Mouse (Mus musculus) thymus, postnatal 4 days (tissue): ENCODE measurements around the gene H2-T23.
"Not testable (repeated sequence)": the region's sequence is repeated elsewhere in the genome, so short reads cannot be mapped to it uniquely, and the experiment has no call there.

Source experiments
- DNase-seq: peaks from one replicate; pipeline ENCODE4 v3.0.0; 2021

H2-T23 gene

DNA sequence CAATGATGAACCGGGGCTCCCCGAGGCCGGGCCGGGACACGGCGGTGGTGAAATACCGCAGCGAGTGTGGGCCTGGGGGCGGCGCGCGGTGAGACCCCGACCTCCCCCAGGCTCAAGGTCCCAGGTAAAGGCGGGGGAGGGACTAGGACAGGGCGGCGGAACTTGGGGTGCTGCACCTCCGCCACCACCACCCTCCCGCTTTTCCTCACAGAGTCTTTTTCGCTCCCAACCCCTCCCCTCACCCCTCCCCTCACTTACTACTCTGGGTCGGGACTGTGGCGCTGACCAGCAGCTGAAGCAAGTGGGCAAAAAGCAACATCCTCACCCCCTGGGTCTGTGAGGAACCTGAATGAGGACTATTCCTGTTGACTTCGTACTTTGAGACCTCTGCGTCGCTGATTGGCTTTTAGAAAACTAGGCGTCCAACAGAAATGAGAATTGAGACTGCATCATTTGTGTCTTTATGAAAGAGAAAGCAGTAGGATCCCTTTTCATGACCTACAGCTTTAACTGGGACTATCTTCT is at the start of gene H2-T23:
Gene H2-T23 (minus strand): TSS at position 505 of the 525 bp plus-strand sequence.
- DNase-seq, result peak; percentile 71

DNA sequence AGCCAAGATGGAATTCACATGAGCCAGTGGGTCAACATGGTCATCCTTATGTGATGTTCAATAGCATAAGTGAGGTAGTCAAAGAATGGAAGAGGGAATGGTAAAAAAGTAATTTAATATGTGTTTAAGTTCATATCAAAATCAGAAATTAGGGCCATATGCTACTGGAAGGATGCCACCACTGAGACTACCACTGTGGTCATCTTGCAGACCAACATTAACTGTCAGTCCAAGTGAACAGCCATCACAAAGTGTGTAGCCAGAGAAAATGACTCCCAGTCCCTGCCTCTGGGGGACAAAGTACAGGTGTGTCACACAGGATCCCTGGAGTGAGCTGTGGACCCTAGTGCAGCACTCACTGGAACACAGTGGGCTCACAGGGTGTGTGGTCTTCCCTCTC is 49.2 kb upstream of the H2-T23 start:
- DNase-seq, result not testable (repeated sequence)

DNA sequence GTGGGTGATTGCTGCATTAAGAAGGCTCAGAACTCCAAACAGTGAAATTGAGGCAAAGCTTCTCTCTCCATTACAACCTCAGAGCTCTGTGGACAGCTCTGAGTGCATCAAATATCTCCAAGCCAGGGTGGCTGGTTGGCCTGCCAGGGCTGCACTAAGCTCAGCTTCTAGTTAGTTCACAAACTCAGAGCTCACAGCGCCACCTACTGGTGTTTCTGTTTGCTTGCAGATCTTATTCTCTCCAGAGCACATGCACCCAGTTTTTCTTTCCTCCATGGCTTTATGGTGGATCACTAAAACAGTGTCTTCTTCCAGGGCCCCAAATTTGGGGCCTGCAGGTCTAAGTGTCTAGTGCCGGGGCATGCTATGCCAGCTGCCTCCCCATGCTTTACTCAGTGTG is 28.2 kb upstream of the H2-T23 start:
- peak; percentile 99 for DNase-seq

DNA sequence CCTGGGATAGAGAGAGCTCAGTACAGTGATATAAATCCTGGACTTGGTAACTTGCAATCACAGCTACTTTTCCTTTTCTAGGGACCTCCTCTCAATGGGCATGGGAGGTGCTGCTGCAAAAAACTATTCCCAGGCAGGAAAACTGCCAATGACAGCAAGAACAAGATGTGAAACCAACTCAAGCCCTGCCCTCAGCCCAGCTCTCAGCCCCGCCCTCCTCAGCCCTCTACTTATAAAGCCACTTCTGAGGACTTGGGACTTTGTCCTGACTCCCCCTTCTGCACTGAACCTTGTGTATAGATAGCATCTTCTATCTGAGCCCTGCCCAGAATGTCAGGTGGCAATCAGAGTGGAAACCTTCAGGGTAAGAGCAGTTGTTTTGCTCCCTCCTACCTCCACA is 25.7 kb upstream of the H2-T23 start, which contains the start of gene Gm11127:
Gene Gm11127 (minus strand): TSS at position 10 of the 400 bp plus-strand sequence.
- peak; percentile 4 for DNase-seq

DNA sequence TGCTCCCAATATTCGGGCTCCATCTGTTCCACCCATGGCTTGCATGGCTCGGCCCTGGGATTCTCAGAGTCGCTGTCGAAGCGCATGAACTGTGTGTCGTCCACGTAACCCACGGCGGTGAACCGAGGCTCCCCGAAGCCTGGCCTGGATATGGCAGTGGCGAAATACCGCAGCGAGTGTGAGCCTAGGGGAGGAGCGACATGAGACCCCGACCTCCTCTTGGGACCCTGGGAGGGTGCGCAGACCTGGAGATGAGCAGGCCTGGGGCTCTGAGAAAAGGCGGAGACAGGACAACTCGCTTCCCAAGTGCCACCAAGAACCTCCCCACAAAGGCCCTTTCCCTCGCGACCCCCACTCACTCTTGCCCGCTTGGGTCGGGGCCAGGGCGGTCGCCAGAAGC is 25.3 kb upstream of the H2-T23 start:
- peak; percentile 4 for DNase-seq

DNA sequence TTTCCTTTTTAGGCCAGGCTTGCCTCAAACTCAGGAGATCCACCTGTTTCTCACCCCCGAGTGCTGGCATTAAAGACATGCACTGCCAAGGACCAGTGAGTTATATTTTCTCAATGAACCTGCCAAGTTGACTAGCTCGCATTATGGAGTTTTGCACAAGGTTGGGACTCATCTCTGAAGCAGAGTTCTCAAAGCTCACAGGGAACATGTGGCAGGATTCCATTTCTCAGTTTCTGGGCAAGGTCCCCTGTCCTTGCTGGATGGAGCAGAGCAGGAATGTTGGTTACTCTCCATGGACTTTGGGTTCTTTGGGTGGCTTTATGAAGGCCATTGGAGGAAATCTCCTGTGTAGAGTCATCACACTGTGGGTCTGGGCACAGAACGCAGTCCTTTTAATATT is 10.6 kb upstream of the H2-T23 start:
- DNase-seq, result no peak

DNA sequence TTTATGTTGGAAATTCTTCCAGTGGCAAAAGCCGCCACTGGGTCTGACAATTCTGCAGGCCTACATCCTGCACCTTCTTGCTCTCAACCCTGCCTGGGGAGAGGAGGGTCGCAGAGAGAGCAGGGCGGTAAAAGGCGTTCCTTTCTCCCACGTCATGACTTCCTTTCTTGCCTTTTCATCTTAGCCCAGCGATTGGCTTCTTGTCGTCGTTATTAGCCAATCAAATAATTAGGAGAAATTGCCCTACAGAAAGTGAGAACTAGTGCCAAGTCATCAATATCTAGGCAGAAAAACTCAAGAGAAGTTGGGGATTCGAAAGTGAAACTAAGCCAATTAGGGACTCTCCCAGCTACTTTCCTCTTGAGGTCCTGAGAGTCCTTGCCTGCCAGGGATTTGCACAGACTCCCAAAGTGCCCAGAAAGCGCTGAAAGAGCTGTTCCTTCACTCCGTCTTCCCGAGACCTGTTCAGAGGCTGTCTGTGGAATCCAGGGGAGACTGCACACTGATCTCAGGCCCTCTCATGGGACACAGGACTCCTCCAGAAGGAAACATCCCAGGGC is 10.0 kb upstream of the H2-T23 start, which contains the start of the genes H2-T22 and Gm6034:
Gene H2-T22 (minus strand): TSS at position 138 of the 560 bp plus-strand sequence.
Gene Gm6034 (plus strand): TSS at position 352 of the 560 bp plus-strand sequence.
- peak; percentile 74 for DNase-seq

DNA sequence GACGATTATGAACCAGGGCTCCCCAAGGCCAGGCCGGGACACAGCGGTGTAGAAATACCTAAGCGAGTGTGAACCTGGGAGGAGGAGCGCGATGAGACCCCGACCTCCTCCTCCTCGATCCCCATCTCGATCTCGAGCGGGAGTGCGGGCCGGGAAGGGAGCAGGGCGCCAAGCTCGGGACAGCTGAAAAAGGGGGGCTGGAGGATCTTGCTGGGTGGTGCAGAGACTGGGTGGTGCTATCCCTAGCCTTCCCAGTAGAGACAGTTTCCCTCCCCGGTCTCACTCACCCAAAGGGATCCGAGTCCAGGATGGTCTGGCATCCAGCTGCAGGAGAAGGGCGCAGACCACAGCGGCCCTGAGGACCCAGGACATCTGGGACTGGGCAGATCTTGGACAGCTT is 9.4 kb upstream of the H2-T23 start:
- peak; percentile 56 for DNase-seq

DNA sequence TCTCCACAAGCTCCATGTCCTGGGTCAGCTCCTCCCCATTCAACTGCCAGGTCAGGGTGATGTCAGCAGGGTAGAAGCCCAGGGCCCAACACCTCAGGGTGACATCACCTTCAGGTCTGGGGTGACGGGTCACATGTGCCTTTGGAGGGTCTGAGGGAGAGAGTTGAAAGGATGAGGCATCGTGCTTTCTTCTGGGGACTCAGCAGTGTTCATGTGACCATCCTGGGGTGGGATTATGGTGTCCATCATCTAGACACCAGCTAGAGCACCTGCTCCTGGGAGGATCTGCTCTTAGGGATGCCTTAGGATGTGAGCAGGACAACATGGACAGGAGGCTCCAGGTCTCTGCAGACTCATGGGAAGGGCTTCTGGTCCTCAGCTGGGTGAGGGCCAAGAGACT is 7.9 kb upstream of the H2-T23 start:
- not testable (repeated sequence) for DNase-seq

DNA sequence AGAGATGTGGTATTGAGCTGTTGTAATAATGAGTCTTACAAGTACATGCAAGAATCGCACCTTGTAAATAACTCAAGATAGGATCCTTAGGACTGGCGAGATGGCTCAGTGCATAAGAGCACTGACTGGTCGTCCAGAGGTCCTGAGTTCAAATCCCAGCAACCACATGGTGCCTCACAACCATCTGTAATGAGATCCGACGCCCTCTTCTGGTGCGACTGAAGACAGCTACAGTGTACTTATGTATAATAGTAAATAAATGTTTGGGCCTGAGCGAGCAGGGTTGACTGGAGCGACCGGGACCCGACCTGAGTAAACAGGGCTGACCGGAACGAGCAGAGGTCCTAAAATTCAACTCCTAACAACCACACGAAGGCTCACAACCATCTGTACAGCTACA is 3.5 kb upstream of the H2-T23 start:
- DNase-seq, result peak; percentile 62

DNA sequence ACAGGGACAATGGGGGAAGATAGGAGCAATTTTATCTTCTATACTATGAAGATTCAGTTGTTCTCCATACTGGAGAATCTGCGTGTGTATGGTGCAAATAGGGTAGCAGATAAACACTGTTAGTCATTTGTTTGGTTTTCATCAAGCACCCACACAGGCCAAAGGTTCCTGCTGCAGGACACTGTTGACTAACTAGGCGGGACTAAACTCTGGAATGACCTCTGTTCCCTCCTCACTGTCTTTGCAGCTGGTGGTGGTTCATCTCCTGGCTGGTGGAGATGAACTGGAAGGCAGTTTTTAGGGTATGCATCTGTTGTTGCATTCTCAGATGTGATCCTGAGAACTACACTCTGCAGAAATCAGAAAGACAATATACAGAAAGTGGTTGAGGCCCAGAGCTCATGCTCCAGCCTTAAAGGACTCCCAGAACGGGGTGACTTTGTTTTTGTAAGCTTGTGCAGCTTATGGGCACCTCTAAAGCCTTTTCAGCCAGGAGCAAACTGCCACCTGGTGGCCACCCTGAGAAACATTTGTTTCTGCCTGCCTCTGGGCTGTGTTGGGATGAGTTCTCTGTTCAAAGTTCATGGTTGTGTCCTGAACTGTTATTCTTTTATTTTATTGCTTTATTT is 2.5 kb upstream of the H2-T23 start:
- peak; percentile 86 for DNase-seq

DNA sequence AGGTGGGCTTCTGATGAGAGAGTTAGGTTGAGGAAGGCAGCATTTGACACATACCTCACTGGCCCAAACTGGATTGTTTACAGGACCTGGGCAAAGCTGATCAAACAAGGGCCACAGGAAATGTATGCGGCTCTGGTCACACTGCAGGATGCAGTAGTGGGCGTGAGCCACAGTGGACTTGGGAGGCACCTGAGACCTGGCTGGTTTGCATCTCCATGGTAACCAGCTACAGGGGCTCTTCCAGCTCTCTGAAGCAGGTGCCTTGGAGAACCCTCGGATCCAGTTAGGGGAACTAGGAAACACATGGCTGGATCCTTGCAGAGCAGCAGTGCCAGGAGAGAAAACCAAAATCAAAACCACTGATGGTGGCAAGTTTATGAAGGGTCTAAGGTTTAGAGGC is 1.9 kb upstream of the H2-T23 start:
- not testable (repeated sequence) for DNase-seq

DNA sequence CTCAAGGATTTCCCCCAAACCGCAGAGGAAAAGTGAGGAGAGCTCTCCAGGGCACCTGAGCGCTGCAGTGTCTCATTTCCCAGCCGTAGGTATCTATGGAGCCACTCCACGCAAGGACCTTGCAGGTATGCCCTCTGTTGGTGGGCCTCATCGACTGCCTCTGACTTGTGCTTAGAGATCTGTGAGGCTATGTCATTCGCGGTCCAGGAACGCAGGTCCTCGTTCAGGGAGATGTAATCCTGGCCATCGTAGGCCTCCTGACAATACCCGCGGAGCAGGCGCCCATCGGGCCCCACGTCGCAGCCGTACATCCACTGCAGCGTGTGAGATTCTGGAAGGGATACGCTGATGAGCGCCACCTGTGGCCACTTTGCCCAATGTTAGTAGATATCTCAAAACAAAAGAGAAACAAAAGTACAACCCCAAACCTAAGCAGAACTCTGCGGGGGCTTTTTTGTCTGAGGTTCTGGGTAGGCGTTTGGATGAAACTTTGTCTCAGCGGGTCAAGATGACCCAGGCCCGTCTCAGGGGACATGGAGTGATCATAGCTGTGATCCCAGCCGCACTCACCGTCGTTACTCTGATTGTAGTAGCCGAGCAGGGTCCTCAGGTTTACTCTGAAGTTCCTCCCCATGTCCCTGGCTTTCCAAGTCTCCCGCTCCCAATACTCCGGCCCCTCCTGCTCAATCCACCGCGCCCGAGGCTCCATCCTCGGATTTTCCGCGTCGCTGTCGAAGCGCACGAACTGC is 898 bp downstream of the H2-T23 start:
- peak; percentile 74 for DNase-seq

DNA sequence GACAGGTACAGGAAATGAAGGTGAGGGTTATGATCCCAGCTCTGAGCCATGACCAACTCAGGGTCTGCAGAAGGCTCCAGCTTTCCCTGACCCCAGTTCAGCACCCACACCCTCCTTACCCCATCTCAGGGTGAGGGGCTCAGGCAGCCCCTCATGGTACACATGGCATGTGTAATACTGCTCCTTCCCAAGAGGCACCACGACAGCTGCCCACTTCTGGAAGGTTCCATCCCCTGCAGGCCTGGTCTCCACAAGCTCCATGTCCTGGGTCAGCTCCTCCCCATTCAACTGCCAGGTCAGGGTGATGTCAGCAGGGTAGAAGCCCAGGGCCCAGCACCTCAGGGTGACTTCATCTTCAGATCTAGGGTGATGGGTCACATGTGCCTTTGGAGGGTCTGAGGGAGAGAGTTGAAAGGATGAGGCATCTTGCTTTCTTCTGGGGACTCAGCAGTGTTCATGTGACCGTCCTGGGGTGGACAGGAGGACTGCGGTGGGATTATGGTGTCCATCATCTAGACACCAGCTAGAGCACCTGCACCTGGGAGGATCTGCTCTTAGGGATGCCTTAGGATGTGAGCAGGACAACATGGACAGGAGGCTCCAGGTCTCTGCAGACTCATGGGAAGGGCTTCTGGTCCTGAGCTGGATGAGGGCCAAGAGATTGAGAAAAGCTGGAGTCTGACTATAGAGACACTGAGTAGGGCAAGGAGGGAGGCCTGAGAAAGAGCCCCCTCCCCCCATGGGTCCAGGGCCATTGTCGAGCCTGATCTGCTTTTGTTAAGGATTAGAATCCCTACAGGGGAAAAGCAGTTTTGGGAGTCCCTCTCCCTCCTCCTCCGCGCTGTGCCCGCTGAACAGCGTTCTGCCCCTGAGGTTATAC is 1.7 kb downstream of the H2-T23 start:
- peak; percentile 16 for DNase-seq

DNA sequence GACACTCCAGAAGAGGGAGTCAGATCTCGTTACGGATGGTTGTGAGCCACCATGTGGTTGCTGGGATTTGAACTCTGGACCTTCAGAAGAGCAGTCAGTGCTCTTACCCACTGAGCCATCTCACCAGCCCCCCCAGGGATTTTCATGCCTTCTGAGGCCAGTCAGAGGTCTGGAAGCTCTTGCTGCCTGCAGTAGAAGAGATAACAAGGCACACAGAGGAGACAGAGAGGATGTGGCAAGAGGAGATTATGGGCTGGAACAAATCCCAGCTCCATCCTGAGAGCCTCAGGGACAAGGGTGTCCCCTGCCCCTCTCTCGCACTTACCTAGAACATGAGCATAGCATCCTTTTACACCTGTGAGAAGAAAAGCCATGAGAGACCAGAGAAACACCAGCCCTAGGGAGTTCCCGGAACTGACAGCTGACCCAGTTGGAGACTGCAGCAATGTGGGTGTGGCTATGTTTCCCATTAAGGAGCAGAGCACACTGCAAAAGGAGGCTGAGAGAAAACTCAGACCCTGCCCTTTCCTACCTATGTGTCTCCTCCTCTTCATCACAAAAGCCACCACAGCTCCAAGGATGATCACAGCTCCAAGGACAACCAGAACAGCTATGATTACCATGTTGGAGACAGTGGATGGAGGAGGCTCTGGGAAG is 2.5 kb downstream of the H2-T23 start:
- DNase-seq, result not testable (repeated sequence)

DNA sequence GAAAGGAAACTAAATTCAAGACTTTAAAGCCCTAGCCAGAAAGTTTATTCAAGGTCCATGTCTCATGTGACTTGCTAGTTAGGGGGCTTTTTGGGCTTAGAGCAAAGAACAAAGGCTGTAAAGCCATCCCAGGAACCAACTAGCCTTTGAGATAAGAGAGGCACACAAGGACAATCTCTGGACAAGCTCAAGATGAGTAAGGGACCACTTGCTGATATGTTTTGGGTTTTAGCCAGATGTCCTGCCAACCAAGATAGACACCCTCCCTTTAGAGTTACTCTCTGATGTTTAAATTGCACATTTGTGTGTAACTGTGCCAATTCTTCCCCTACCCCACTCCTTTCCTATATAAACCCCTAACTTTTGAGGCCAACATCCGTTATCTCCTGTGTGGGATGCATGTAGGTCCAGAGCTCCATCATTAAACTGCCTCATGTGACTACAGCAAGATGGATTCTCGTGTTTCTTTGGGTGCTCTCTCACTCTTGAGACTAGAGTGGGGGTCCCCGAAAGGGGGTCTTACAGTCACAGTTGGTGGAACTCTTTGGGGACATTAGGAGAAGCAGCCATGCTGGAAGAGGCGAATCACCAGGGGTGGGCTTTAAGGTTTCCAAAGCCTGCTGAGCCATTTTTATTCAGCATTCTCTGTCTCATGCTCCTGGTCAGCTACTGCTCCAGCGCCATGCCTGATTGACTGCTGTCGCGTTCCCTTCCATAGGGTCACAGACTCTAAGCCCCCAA is 3.6 kb downstream of the H2-T23 start:
- DNase-seq, result no peak

DNA sequence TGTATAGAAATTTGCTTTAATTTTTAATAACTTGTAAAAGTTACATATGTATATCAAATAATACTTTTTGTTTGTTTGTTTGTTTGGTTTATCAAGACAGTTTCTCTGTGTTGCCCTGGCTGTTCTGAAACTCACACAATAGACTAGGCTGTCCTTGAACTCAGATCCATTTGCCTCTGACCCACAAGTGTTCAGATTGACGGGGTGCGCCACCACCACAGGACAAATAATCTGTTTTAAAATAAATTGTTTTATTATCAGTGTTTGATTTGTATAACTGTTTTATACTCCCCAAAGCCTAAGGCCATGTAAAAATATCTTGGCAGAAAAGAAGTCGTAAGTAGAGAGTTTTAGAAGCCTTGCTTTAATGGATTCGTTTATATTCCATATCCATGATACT is 5.0 kb downstream of the H2-T23 start:
- DNase-seq, result no peak

DNA sequence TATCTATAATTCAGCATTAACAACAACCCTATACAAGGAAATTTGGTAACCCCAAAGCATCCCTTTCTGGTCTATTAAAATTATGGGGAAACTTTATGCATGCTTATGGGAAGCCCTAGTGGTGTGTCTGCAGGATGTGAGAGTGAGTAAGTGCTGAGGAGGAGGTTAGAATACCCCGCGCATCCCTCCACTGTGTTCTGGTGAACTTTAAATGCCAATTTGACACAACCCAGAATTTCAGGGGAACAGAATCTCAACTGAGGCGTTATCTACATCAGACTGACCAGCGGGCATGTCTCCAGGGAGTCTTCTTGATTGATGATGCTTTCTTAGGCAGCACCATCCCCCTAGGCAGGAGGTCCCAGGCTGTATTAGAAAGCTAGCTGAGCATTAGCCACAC is 6.8 kb downstream of the H2-T23 start:
- no peak for DNase-seq

DNA sequence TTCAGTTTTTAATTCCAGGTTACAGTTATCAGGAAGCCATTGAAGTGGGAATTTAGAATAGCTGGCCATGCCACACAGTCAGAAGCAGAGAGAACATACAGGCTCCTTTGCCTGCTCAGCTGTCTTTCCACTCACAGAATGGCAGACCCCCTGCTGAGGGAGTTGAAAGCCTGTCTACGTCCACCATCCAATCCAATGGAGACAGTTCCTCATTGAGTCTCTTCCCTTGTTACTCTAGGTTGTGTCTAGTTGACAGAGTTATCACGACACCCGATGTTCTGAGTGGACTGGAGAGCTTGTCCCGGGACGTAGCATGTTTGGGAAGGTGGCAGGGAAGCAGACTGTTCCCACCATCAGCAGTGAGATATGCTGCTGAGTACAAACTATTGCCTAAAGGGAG is 7.5 kb downstream of the H2-T23 start:
- DNase-seq, result no peak

DNA sequence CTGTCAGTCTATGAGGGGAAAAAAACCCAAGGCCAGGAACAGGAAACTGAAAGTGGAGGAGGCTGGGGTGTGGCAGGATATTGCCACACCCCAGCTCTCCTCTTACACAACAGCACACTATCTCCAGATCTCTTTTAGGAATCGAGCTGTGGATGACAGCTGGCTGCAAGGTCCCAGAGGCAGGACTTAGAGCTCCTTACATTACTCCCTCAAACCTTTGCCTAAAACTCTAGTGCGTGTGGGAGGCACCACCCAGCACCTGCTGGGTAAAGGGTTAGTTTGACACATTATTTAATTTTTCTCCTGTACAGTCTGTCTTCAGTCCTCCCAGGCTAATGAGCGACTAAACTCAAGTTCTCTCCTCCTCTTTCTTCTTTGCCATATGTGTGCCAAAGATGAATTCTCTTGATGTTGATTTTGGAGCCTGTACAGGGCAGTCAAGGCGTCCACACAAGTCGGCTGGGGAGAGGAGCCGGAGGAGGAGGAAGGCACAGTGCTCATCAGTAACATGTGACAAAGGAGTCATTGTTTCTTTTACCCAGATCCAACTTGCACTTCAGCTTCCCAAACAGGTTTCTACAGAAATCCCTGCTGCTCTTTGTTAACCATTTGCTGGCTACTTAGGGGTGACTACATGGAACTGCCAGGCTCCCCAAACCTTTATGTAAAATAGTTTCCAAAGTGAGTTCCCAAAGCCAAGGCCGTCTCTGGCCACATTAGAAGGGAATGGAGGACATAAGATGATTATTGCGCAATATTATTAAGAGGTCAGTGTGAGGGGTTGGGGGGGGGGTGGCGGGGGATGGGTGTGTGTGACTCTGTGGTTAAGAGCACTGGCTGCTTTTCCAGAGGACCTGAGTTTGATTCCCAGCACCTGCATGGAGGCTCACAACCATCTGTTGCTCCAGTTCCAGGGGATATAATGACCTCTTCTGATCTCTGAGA is 8.7 kb downstream of the H2-T23 start:
- DNase-seq, result no peak
